Mouse (Mus musculus) ES-E14 (cell line): Measurements from ENCODE around the gene Krt18. TPM values are rescaled to one million over a fixed set of nuclear protein-coding genes. Genes with fewer than 3 reads are reported as not detected.
A peak's percentile ranks its signal among the peaks of the same experiment; 100 is the strongest.

Experiments
- DNase-seq: peaks from one replicate; pipeline ENCODE4 v3.0.0-alpha.2; 2013; ENCODE audit warnings: low read depth, low spot score
- H3K27ac ChIP-seq: 2 replicates; pipeline ENCODE4 v1.5.1; 2012; ENCODE audit warnings: low read depth, mild to moderate bottlenecking, low read length, moderate library complexity, mixed read lengths; ENCODE audit not compliant: poor library complexity, insufficient read depth, severe bottlenecking
- H3K36me3 ChIP-seq: 2 replicates; pipeline ENCODE4 v1.6.1; 2012; ENCODE audit warnings: mild to moderate bottlenecking, low read length, moderate library complexity, mixed read lengths; ENCODE audit not compliant: control insufficient read depth, poor library complexity, insufficient read depth, severe bottlenecking
- H3K4me1 ChIP-seq, 2 experiments: fragments of 150-350 bp in 1 of 2; sonication (generic) in 1 of 2; 2 replicates each; pipeline ENCODE4 v1.6.1; 2012; ENCODE audit warnings: low read length in 2 of 2, mild to moderate bottlenecking in 1 of 2, mixed read lengths in 1 of 2; ENCODE audit not compliant: control insufficient read depth in 2 of 2, insufficient read depth in 2 of 2, poor library complexity in 1 of 2
- H3K4me3 ChIP-seq, 2 experiments: fragments of 150-350 bp in 1 of 2; sonication (generic) in 1 of 2; 2 replicates each; pipeline ENCODE4 v1.5.1; 2012; ENCODE audit warnings: low read length in 2 of 2, low read depth in 1 of 2, mild to moderate bottlenecking in 1 of 2, mixed read lengths in 1 of 2; ENCODE audit not compliant: insufficient read depth in 1 of 2, poor library complexity in 1 of 2, severe bottlenecking in 1 of 2
- H3K9ac ChIP-seq: 2 replicates; pipeline ENCODE4 v1.6.1; 2012; ENCODE audit warnings: low read depth, mild to moderate bottlenecking, low read length, mixed read lengths; ENCODE audit not compliant: poor library complexity, insufficient read depth, severe bottlenecking
- H3K9me3 ChIP-seq: fragments of 150-350 bp; sonication (generic); 2 replicates; pipeline ENCODE4 v1.6.1; 2012; ENCODE audit warnings: low read depth, mild to moderate bottlenecking, low read length; ENCODE audit not compliant: control insufficient read depth, insufficient read depth
- CHD2 ChIP-seq: IDR thresholded peaks from 2 replicates; pipeline ENCODE4 v1.6.1; 2014; ENCODE audit warnings: mild to moderate bottlenecking, low read depth, low read length, inconsistent platforms
- HCFC1 ChIP-seq: IDR thresholded peaks from 2 replicates; pipeline ENCODE4 v1.6.1; 2012; ENCODE audit warnings: low read length, inconsistent platforms, borderline replicate concordance; ENCODE audit not compliant: insufficient read depth
- MAFK ChIP-seq: IDR thresholded peaks from 2 replicates; pipeline ENCODE4 v1.6.1; 2014; ENCODE audit warnings: mild to moderate bottlenecking, low read depth, low read length, inconsistent platforms; ENCODE audit not compliant: insufficient read depth
- ZC3H11A ChIP-seq: IDR thresholded peaks from 2 replicates; pipeline ENCODE4 v1.6.1; 2012; ENCODE audit warnings: low read depth, mild to moderate bottlenecking, inconsistent platforms, low read length, borderline replicate concordance
- ZNF384 ChIP-seq: IDR thresholded peaks from 2 replicates; pipeline ENCODE4 v1.6.1; 2012; ENCODE audit warnings: low read depth, low read length, inconsistent platforms
- in situ Hi-C, 2 experiments: fragments of 600-800 bp; cut with MboI; formaldehyde crosslinking; loops; one replicate each; pipeline ENCODE4 v1.15.1; 2025; ENCODE audit warnings: low sequenced_read_pairs in 2 of 2, inconsistent platforms in 1 of 2; ENCODE audit not compliant: unreplicated experiment in 2 of 2
- total RNA-seq: library from RNA; depleted of rRNA; stranded (reverse); fragments of 300-350 nt; gene quantifications from 2 replicates; pipeline ENCODE4 v1.2.3, GENCODE M21; 2012

Gene Krt18
- total RNA-seq, 1 experiment, result 382 TPM

GRCm38 (mm10) chr15:102056495-102057174, 28.7 kb downstream of the Krt18 start:
- Histone ChIP-seq H3K36me3 (no peaks in the 10 kb centered on the region), H3K4me1 (no peaks in the 10 kb centered on the region), H3K9ac (no peak overlapping the region), H3K27ac (no peak overlapping the region), H3K4me3 (no peak overlapping the region), H3K9me3 (no peaks in the 10 kb centered on the region)
- DNase-seq, result no peak
- TF ChIP-seq ZC3H11A (no peak), HCFC1 (no peak), MAFK (no peak), ZNF384 (no peak), CHD2 (no peak)
- in situ Hi-C loops, result no loop called here

DNA sequence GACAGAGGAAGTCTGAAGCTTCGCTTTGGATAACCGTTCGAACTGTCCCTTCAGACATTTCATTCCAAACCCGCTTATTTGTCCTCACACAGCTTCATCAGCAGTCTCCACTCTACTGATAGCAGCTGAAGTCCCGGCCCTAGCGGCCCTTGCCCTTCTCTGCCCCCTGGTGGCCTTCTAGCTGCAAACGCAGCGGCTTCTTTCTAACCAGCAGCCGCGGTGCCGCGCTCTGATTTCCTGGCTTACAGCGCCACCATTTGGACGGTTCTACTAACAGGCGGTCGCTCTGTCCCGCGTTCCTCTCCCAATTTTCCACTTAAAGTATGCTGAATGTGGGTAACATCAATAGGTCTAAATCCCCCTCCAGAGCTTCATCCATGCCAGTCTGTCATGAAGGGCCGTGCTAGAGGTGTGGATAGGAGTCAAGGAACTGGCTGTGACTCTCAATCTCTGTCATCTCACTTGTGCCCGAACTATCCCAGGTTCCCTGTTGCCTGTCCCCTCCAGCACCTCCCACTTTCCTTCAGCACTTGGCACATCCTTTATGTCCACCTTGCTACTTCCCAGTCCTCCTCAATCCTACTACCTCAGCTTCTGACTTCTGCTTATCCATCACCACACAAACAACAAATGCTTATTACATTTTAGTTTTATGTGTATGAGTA, 37.8 kb downstream of the Krt18 start:
- H3K4me1 ChIP-seq, result peaks cover 1 to 4% of the 10 kb centered on the region in 2 experiments; a peak in 1 of 4 replicates
- no peaks in the 10 kb centered on the region for H3K36me3 ChIP-seq
- no peak overlapping the region for H3K9ac ChIP-seq
- H3K4me3 ChIP-seq, result no peak overlapping the region
- H3K9me3 ChIP-seq, result no peaks in the 10 kb centered on the region
- peak; percentile 90 for DNase-seq
- in situ Hi-C loops, result loop anchor here in 1 of 2 experiments (5.0 to 10.0 kb wide), 3 partner anchors 73 to 721 kb away; no protein-coding TSS in a partner anchor
- H3K27ac ChIP-seq, result no peak overlapping the region
- no peak for TF ChIP-seq ZNF384
- peak; percentile 65; the same call in 1 of the 2 replicates for TF ChIP-seq HCFC1
- peak; percentile 14; the same call in 1 of the 2 replicates for TF ChIP-seq MAFK
- TF ChIP-seq ZC3H11A, result peak; percentile 99
- TF ChIP-seq CHD2, result no peak

DNA sequence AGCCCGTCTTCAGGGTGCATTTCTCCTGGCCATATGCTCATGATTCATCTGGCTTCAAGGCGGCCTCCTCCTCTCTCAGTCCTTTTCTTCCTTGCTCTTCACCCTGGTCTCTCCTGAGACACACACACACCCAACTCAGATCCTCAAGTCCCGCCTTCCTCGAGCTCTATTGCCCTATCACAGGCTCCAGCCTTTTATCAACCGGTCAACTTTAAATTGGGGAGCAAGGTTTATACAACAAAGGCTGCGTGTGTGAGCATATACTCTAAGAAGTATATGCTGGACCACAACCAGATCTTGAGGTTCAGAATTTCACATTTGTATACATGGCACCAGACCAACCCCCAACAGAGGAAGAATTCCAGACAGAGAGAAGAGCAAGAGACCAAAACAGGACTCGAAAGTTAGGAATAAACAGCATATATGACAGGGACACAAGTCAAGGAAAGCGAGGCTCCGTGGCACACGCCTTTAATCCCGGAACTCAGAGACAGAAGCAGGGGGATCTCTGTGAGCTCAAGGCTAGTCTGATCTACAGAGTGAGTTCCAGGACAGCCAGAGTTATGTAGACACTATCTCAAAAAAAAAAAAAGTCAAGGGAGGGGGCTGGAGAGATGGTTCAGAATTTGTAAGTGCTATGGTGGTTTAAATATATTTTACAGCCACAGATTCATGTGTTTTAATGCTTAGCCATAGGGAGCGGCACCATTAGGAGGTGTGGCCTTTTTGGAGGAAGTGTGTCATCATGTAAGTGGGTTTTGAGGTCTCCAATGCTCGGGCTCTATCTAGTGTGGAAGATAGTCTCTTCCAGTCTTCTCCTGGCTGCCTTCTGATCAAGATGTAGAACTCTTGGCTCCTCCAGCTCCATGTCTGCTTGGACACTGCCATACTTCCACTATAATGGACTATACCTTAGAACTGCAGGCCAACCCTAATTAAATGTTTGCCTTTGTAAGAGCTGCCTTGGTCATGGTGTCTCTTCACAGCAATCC, 42.8 kb downstream of the Krt18 start:
- Histone ChIP-seq H3K4me1 (peaks cover 0 to 2% of the 10 kb centered on the region in 2 experiments; a peak in 2 of 4 replicates), H3K4me3 (no peak overlapping the region), H3K9ac (peak overlapping the region; percentile 50; the same call in 1 of the 2 replicates), H3K36me3 (peaks cover 3% of the 10 kb centered on the region), H3K9me3 (no peaks in the 10 kb centered on the region), H3K27ac (no peak overlapping the region)
- in situ Hi-C loops, result no loop called here
- TF ChIP-seq ZNF384 (no peak), ZC3H11A (no peak), CHD2 (no peak), HCFC1 (no peak), MAFK (no peak)
- DNase-seq, result no peak

DNA sequence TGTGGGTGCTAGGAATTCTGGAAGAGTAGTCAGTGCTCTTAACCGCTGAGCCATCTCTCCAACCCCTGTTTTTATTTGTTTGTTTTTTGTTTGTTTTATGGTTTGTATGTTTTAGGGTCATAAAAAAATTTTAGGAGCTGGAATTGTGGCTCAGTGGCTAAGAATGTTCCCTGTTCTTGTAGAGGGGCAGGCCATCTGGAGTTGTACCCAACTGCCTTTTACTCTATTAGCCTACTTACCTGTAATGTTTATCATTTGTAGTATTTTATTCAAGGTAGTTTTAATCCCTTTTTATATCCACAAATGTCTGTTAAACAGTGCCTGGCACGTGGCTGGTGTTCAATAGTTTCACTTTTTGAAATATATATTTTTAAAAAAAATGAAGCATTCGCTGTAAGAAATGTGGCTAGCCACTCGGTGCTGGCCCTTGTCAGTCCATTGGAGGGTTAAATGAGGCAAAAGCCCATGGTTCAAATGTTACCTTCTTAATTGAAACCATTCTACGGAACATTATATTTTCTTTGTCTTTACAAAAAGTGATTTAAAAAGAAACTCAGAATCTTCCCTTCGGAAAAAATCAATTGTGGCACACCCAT, 45.1 kb downstream of the Krt18 start:
- H3K4me3 ChIP-seq, result peak overlapping the region; percentile 50 to 78; a peak in 3 of 4 replicates
- DNase-seq, result no peak
- in situ Hi-C loops, result no loop called here
- no peaks in the 10 kb centered on the region for H3K9me3 ChIP-seq
- TF ChIP-seq MAFK (no peak), HCFC1 (no peak), ZNF384 (no peak), CHD2 (no peak), ZC3H11A (no peak)
- peaks cover 2 to 3% of the 10 kb centered on the region in 2 experiments; a peak in 2 of 4 replicates for H3K4me1 ChIP-seq
- no peak overlapping the region for H3K27ac ChIP-seq
- H3K9ac ChIP-seq, result peak overlapping the region; percentile 48; the same call in 1 of the 2 replicates
- H3K36me3 ChIP-seq, result peaks cover 3% of the 10 kb centered on the region
